Mouse (Mus musculus) ES-E14 (cell line): ENCODE results near the gene Nxn.

Experiments
- CHD2 ChIP-seq: IDR thresholded peaks from 2 replicates; pipeline ENCODE4 v1.6.1; 2014; ENCODE audit warnings: mild to moderate bottlenecking, low read depth, low read length, inconsistent platforms
- ZC3H11A ChIP-seq: IDR thresholded peaks from 2 replicates; pipeline ENCODE4 v1.6.1; 2012; ENCODE audit warnings: low read depth, mild to moderate bottlenecking, inconsistent platforms, low read length, borderline replicate concordance
- ZNF384 ChIP-seq: IDR thresholded peaks from 2 replicates; pipeline ENCODE4 v1.6.1; 2012; ENCODE audit warnings: low read depth, low read length, inconsistent platforms

DNA sequence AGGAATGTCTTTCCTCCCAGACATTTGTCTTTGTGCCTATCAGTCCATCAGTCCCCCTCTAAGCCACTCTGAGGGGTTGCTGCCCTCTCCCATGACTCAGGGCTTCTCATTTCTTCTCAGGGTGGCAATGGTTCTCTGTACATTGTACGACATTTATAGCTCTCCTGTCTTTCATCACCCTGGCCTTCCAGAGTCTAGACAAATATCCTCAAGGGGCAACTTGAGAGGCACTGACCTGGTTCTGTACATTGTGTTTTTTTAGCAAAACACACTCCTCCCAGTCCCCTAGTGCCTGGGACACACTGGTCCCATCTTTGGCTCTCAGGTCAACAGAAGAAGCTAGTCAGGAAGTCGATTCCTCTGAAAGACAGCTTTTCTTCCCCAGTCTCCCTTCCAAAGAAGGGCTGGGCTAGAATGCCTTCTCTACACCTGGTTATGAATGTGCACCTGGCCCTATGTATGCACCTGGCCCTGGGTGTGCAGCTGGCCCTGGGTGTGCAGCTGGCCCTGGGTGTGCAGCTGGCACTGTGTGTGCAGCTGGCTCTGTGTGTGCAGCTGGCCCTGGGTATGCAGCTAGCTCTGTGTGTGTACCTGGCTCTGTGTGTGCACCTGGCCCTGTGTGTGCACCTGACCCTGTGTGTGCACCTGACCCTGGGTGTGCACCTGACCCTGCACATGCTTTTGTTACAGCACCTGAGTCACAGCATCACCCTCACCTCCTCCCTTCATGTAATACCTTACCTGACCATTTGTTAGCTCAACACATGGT lies 70.2 kb downstream of the Nxn start:
- no peak for TF ChIP-seq ZNF384
- TF ChIP-seq ZC3H11A = no peak
- no peak for TF ChIP-seq CHD2
